Mouse (Mus musculus): ENCODE measurements at regions not wholly inside any gene's neighbourhood (a gene's known extent, or its start where the extent isn't known, plus 50 kb on each side); places are given as distances from the start of the nearest gene placed in this dataset.

DNA sequence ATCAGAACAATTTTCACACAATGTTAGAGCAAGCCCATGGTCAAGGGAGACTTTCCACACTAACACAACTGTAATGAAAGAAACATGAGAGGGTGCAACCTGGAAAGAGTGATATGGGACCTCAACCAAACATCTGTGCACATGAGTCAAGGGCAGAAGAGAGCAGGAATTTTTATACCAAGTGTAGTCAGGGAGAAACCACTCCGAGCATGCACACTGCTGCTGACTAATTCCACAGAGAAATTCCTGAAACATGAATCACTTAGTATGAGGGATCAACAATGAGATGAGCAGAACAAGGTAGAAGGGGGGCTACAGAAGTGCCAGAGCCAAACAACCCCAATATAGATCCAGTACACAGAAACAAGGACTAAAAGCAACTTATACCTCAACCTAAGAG, 363.1 kb upstream of the Fbxo33 start:
- Histone ChIP-seq H3K4me3 (no peak overlapping the region), H3K27me3 (replicated peaks) (no peaks in the 10 kb centered on the region), H3K4me2 (no peak overlapping the region), H3K9me3 (no peaks in the 10 kb centered on the region), H3K4me1 (no peaks in the 10 kb centered on the region), H3K27ac (no peak overlapping the region), H3K9ac (no peak overlapping the region), H3K36me3 (replicated peaks) (no peaks in the 10 kb centered on the region)
- 85% methylated on average over 1 of the region's 1 CpGs for WGBS
- ATAC-seq (replicated peaks) = no peak

- no peak overlapping the region for H3K4me2 ChIP-seq
- ATAC-seq (replicated peaks) = no peak
- no peak overlapping the region for H3K27ac ChIP-seq
- H3K4me1 ChIP-seq = no peaks in the 10 kb centered on the region
- H3K4me3 ChIP-seq = no peak overlapping the region
- H3K9me3 ChIP-seq = no peaks in the 10 kb centered on the region
- no peaks in the 10 kb centered on the region for H3K36me3 ChIP-seq (replicated peaks)
- no peaks in the 10 kb centered on the region for H3K27me3 ChIP-seq (replicated peaks)
- H3K9ac ChIP-seq = no peak overlapping the region
- 44% methylated on average over 5 of the region's 5 CpGs for WGBS
These were observed 360.2 kb upstream of the Fbxo33 start for GRCm38 (mm10) chr12:59579694-59580093.

DNA sequence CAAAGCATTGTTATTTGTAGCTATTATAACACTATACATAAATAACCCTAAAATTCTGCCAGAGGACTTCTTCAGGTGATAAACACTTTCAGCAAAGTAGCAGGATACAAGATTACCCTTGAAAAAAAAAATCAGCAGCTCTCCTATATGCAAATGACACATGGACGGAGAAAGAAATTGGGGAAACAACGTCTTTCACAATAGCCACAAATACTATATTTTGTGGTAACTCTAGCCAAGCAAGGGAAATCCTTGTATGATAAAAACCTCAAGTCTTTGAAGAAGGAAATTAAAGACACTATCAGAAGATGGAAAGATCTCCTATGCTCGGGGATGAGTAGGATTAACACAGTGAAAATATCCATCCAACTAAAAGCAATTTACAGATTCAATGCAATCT, 344.4 kb upstream of the Fbxo33 start:
- Histone ChIP-seq H3K36me3 (replicated peaks) (no peaks in the 10 kb centered on the region), H3K4me3 (no peak overlapping the region), H3K9me3 (no peaks in the 10 kb centered on the region), H3K27ac (no peak overlapping the region), H3K4me1 (no peaks in the 10 kb centered on the region), H3K27me3 (replicated peaks) (no peaks in the 10 kb centered on the region), H3K4me2 (no peak overlapping the region), H3K9ac (no peak overlapping the region)
- 86% methylated on average over 3 of the region's 3 CpGs for WGBS
- ATAC-seq (replicated peaks) = no peak

DNA sequence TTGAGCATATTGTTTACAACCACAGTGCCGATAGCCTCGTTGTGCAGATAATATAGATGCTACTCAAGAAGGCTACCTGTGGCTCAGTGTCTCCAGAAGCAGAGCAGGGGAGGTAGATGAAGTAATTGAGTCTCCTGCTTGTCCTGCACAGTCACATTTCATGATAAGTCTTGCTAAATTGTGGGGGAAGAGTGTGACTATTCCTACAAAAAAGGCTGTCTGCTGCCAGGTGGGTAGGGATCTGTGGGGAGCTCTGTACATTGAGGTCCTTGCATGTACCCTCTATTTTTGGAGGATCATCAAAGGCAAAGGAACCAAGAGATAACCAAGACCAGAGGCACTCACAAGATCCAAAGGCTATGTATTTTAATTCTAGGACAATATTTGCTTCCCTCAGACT, 320.3 kb upstream of the Fbxo33 start:
- no peak overlapping the region for H3K27ac ChIP-seq
- ATAC-seq (replicated peaks) = no peak
- WGBS = 90% methylated on average over 2 of the region's 2 CpGs

GRCm38 (mm10) chr12:59530521-59530920, 311.0 kb upstream of the Fbxo33 start:
- WGBS = 84% methylated on average over 4 of the region's 4 CpGs
- no peak overlapping the region for H3K9ac ChIP-seq

More for the DNA sequence above, 320.3 kb upstream of the Fbxo33 start:
- Histone ChIP-seq H3K27me3 (replicated peaks) (no peaks in the 10 kb centered on the region), H3K9ac (no peak overlapping the region), H3K9me3 (no peaks in the 10 kb centered on the region), H3K4me1 (no peaks in the 10 kb centered on the region), H3K4me3 (no peak overlapping the region), H3K36me3 (replicated peaks) (no peaks in the 10 kb centered on the region), H3K4me2 (no peak overlapping the region)

GRCm38 (mm10) chr12:59523368-59523767, 303.8 kb upstream of the Fbxo33 start:
- Histone ChIP-seq H3K27me3 (replicated peaks) (no peaks in the 10 kb centered on the region), H3K9me3 (no peaks in the 10 kb centered on the region), H3K27ac (no peak overlapping the region), H3K4me1 (no peaks in the 10 kb centered on the region), H3K9ac (no peak overlapping the region), H3K4me3 (no peak overlapping the region), H3K36me3 (replicated peaks) (no peaks in the 10 kb centered on the region), H3K4me2 (no peak overlapping the region)
- 85% methylated on average over 2 of the region's 2 CpGs for WGBS
- no peak for ATAC-seq (replicated peaks)

More at GRCm38 (mm10) chr12:59530521-59530920, 311.0 kb upstream of the Fbxo33 start:
- Histone ChIP-seq H3K4me2 (no peak overlapping the region), H3K27me3 (replicated peaks) (no peaks in the 10 kb centered on the region), H3K27ac (no peak overlapping the region), H3K4me3 (no peak overlapping the region), H3K4me1 (no peaks in the 10 kb centered on the region), H3K9me3 (no peaks in the 10 kb centered on the region), H3K36me3 (replicated peaks) (no peaks in the 10 kb centered on the region)
- ATAC-seq (replicated peaks) = no peak

GRCm38 (mm10) chr12:59521946-59522345, 302.4 kb upstream of the Fbxo33 start:
- Histone ChIP-seq H3K9me3 (no peaks in the 10 kb centered on the region), H3K4me2 (no peak overlapping the region), H3K9ac (no peak overlapping the region), H3K27ac (no peak overlapping the region), H3K4me1 (no peaks in the 10 kb centered on the region), H3K27me3 (replicated peaks) (no peaks in the 10 kb centered on the region), H3K36me3 (replicated peaks) (no peaks in the 10 kb centered on the region), H3K4me3 (no peak overlapping the region)
- no peak for ATAC-seq (replicated peaks)
- WGBS = 93% methylated on average over 3 of the region's 3 CpGs

GRCm38 (mm10) chr12:59509857-59510256, 290.3 kb upstream of the Fbxo33 start:
- no peak for ATAC-seq (replicated peaks)
- 81% methylated on average over 4 of the region's 4 CpGs for WGBS
- H3K36me3 ChIP-seq (replicated peaks) = no peaks in the 10 kb centered on the region

DNA sequence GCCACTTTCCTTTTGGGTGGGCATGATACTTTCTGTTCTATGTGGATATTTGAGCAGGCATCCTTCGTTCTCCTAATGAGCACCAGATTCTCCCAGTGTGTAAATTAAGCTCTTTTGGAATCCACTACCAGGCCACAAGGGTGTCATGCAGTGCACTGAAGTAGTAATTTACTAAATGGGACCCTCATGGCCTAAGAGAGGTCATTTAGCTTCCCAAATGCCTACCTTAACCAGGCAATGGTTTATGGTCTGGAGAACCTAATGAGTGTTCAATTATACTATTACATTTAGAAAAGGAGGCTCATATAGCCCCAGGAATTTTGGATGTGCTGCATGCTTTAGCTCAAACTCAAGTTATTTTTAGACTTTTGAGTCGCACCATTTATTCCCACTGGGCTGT, 289.6 kb upstream of the Fbxo33 start:
- no peaks in the 10 kb centered on the region for H3K36me3 ChIP-seq (replicated peaks)
- H3K4me2 ChIP-seq = no peak overlapping the region
- no peaks in the 10 kb centered on the region for H3K9me3 ChIP-seq
- no peaks in the 10 kb centered on the region for H3K27me3 ChIP-seq (replicated peaks)
- WGBS = 79% methylated on average over 2 of the region's 2 CpGs
- no peak for ATAC-seq (replicated peaks)
- H3K9ac ChIP-seq = no peak overlapping the region
- no peaks in the 10 kb centered on the region for H3K4me1 ChIP-seq
- no peak overlapping the region for H3K4me3 ChIP-seq
- H3K27ac ChIP-seq = no peak overlapping the region

More at GRCm38 (mm10) chr12:59509857-59510256, 290.3 kb upstream of the Fbxo33 start:
- H3K9me3 ChIP-seq = no peaks in the 10 kb centered on the region
- no peak overlapping the region for H3K4me3 ChIP-seq
- no peak overlapping the region for H3K27ac ChIP-seq
- no peak overlapping the region for H3K9ac ChIP-seq
- no peak overlapping the region for H3K4me2 ChIP-seq
- H3K27me3 ChIP-seq (replicated peaks) = no peaks in the 10 kb centered on the region
- no peaks in the 10 kb centered on the region for H3K4me1 ChIP-seq

GRCm38 (mm10) chr12:59507431-59507830, 287.9 kb upstream of the Fbxo33 start:
- H3K9me3 ChIP-seq = no peaks in the 10 kb centered on the region
- no peak for ATAC-seq (replicated peaks)
- no peaks in the 10 kb centered on the region for H3K4me1 ChIP-seq
- H3K27ac ChIP-seq = no peak overlapping the region
- no peak overlapping the region for H3K4me2 ChIP-seq
- no peaks in the 10 kb centered on the region for H3K36me3 ChIP-seq (replicated peaks)
- WGBS = 68% methylated on average over 1 of the region's 1 CpGs
- H3K27me3 ChIP-seq (replicated peaks) = no peaks in the 10 kb centered on the region
- H3K9ac ChIP-seq = no peak overlapping the region
- H3K4me3 ChIP-seq = no peak overlapping the region

DNA sequence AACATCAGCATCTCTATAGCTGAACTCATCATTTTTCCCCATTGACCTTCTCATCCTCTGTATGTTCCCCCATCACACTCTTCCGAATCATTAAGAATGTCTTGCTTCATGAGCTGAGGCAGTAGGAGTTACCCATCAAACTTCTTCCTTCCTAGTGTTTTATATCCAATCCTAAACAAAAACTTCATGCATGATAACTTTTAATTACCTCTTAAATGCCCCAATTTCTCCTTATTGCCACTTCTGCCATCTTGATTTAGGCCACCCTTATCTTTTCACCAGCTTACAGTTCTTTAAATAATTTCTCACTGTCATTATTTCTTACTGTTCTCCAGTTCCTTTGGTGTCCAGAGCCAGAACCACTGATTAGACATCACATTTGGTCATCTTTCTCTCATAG, 277.9 kb upstream of the Fbxo33 start:
- Histone ChIP-seq H3K36me3 (replicated peaks) (no peaks in the 10 kb centered on the region), H3K27ac (no peak overlapping the region), H3K9me3 (no peaks in the 10 kb centered on the region), H3K4me2 (no peak overlapping the region), H3K9ac (no peak overlapping the region), H3K4me1 (no peaks in the 10 kb centered on the region), H3K4me3 (no peak overlapping the region), H3K27me3 (replicated peaks) (no peaks in the 10 kb centered on the region)
- WGBS = 92% methylated on average over 1 of the region's 1 CpGs
- ATAC-seq (replicated peaks) = no peak

GRCm38 (mm10) chr12:59488019-59488418, 268.5 kb upstream of the Fbxo33 start:
- Histone ChIP-seq H3K4me2 (no peak overlapping the region), H3K9ac (no peak overlapping the region), H3K9me3 (no peaks in the 10 kb centered on the region), H3K4me3 (no peak overlapping the region), H3K27me3 (replicated peaks) (no peaks in the 10 kb centered on the region), H3K27ac (no peak overlapping the region), H3K4me1 (no peaks in the 10 kb centered on the region), H3K36me3 (replicated peaks) (no peaks in the 10 kb centered on the region)
- ATAC-seq (replicated peaks) = no peak
- WGBS = 68% methylated on average over 6 of the region's 6 CpGs

DNA sequence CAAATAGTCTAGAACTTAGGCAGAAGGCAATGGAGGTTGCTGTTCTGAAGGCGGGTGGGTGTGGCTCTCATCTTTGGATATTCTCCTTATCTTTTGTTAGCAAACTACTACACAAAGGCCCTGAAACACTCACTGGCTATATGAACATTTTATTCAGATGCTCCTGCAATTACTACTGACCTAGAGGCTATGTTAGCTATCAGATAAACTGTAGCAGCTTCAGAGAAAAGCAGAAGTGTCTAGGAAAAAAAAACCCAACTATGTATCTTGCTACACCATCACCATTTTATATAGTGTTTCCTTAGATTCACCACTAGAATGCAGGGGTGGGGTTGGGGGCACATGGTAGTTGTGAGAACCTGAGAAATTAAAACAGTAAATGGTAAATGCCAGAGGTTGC, 268.0 kb upstream of the Fbxo33 start:
- no peaks in the 10 kb centered on the region for H3K36me3 ChIP-seq (replicated peaks)
- no peak overlapping the region for H3K4me3 ChIP-seq
- H3K4me2 ChIP-seq = no peak overlapping the region
- H3K27ac ChIP-seq = no peak overlapping the region
- ATAC-seq (replicated peaks) = no peak
- H3K9ac ChIP-seq = no peak overlapping the region
- 85% methylated on average over 1 of the region's 1 CpGs for WGBS
- no peaks in the 10 kb centered on the region for H3K4me1 ChIP-seq
- H3K27me3 ChIP-seq (replicated peaks) = no peaks in the 10 kb centered on the region
- H3K9me3 ChIP-seq = no peaks in the 10 kb centered on the region
